Mouse (Mus musculus): Measurements from ENCODE around the gene Rps26. TPM values are rescaled to one million over a fixed set of nuclear protein-coding genes. Genes with fewer than 3 reads are reported as not detected.
"Not testable (repeated sequence)": the region's sequence is repeated elsewhere in the genome, so short reads cannot be mapped to it uniquely, and the experiment has no call there.

The Rps26 gene
- total RNA-seq, 2 experiments from 2014 or later = 455 to 537 TPM

GRCm38 (mm10) chr10:128615798-128616448 is 10.6 kb downstream of the Rps26 start:
- intact Hi-C loops (cut with DNase I; ENCODE audit: low total_unique reads); DNase-seq: not testable (repeated sequence)

GRCm38 (mm10) chr10:128614934-128615333 is 11.6 kb downstream of the Rps26 start:
- DNase-seq = no peak
- intact Hi-C loops (cut with DNase I; ENCODE audit: low total_unique reads) = loop anchor here (5.0 kb wide), 1 partner anchor 58 kb away; no protein-coding TSS in a partner anchor

- intact Hi-C loops (cut with DNase I; ENCODE audit: low total_unique reads) = loop anchor here (5.0 kb wide), 1 partner anchor 57 kb away; no protein-coding TSS in a partner anchor
- DNase-seq = not testable (repeated sequence)
These were observed 12.7 kb downstream of the Rps26 start for GRCm38 (mm10) chr10:128613820-128614219.

DNA sequence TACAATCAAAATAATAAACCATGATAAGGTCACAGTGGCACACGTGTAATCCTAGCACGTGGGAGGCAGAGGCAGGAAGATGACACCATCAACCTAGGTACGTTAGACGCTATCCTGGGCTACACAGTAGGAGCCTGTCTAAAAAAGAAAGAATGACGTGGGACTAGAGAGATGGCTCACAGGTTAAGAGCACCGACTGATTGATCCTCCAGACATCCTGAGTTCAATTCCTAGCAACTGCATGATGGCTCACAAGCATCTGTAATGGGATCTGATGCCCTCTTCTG is 13.4 kb downstream of the Rps26 start:
- DNase-seq = no peak
- intact Hi-C loops (cut with DNase I; ENCODE audit: low total_unique reads) = loop anchor here (5.0 kb wide), 1 partner anchor 56 kb away; no protein-coding TSS in a partner anchor

DNA sequence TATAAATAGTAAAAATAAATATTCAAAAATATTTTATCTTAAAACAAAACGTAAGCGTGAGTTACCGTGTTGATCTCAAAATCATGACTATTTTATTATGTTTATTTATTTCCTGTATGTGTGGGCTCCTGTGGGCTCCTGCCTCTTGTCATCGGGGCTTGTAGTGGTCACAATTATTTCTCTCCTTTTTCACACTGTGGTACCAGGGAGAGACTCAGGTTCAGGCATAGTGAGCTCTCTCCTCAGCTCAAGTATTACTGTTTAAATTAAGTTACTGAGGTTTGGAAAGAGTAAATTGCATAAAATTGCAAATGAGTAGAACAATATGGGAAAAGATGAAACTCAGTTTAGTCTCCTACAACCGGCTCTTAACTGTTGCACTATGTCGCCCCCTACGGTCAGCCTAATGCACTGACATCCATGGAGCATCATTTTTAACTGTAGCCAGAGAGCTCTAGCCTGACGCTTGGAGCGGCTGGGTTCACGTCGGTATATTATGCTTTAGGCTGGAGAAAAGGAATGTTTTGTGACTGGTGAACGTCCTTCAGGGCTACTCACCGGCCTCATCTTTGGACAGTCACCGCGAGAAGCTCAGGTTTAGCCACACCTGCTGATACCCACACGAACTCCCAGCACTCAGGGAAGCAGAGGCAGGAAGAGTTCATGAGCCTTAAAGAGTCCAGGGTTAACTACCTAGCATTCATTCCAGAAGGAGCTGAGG is 14.0 kb downstream of the Rps26 start:
- DNase-seq = peak; percentile 72
- intact Hi-C loops (cut with DNase I; ENCODE audit: low total_unique reads) = loop anchor here (5.0 kb wide), 1 partner anchor 55 kb away; no protein-coding TSS in a partner anchor

DNA sequence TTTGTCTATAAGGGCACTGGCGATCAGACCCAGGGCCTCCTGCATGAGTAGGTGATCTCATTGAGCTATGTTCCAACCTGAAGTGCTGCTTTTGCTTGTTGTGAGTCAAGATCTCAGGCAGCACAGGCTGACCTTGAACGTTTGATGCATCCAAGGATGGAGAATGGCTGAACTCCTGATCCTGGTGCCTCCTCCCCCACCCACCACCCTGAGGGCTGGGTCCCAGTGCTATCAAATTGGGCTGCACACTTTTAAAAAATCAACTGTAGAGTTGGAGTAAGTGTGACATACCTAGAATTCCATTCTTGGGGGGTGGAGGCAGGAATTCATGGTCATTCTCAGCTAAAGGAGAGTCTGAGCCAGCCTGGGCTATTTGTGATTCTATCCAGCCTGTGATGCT is 20.1 kb downstream of the Rps26 start:
- intact Hi-C loops (cut with DNase I; ENCODE audit: low total_unique reads) = no loop called here
- DNase-seq = no peak

GRCm38 (mm10) chr10:128602470-128603128 is 23.9 kb downstream of the Rps26 start:
- DNase-seq = no peak
- intact Hi-C loops (cut with DNase I; ENCODE audit: low total_unique reads) = no loop called here

DNA sequence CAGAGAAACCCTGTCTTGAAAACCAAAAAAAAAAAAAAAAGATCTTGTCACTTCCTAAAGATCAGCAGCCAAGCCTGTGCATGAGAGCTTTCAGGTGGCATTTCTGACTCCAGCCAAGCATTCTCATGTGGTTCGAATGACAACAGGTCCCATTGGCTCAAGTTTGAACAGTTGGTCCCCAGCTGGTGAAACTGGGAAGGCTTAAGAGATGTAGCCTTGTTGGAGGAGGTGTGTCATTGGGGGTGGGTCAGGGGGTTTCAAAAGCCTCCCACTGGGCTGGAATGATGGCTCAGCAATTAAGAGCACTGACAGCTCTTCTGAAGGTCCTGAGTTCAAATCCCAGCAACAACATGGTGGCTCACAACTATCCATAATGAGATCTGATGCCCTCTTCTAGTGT is 25.0 kb downstream of the Rps26 start:
- DNase-seq = no peak
- intact Hi-C loops (cut with DNase I; ENCODE audit: low total_unique reads) = no loop called here

- intact Hi-C loops (cut with DNase I; ENCODE audit: low total_unique reads) = no loop called here
- no peak for DNase-seq
These were observed 28.1 kb downstream of the Rps26 start for GRCm38 (mm10) chr10:128598476-128598875.

DNA sequence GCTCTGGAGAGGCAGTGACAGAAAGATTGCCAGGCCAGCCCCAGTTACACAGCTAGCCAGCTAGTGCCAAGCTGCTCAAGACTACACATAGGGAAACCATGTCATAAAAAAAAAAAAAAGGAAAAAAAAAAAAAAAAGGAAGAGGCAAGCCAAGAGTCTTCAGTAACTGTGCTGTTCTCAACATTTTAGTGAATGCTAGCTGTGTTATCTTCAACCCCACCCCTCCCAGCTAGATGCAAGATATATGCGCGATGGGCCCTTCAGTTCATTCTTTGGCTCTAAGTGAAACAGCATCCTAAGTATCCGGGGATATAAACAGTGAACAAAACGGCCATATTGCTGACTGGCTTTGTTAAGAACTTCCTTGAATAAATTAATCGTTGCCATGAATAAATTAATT is 33.8 kb downstream of the Rps26 start:
- intact Hi-C loops (cut with DNase I; ENCODE audit: low total_unique reads) = no loop called here
- DNase-seq = no peak

DNA sequence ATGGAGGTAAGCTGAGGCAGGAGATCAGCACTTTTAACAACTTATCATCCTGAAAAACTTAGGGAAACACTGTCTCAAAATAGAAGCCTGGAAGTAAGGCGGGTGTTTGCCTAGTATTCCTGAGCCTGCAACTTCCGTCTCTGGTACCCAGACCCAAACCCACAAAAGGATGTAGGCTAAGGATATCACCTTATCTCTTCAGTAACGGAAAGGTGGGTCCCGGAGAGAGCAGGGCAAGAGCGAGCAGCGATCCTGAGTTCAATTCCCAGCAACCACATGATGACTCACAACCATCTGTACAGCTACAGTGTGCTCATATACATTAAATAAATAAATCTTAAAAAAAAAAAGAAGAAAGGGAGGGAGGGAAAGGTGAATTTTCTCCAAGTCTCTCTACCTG is 35.1 kb downstream of the Rps26 start:
- intact Hi-C loops (cut with DNase I; ENCODE audit: low total_unique reads) = no loop called here

GRCm38 (mm10) chr10:128590193-128590690 is 36.3 kb downstream of the Rps26 start:
- DNase-seq = peak; percentile 48
- intact Hi-C loops (cut with DNase I; ENCODE audit: low total_unique reads) = no loop called here

More for the DNA sequence above, 35.1 kb downstream of the Rps26 start:
- DNase-seq = no peak

DNA sequence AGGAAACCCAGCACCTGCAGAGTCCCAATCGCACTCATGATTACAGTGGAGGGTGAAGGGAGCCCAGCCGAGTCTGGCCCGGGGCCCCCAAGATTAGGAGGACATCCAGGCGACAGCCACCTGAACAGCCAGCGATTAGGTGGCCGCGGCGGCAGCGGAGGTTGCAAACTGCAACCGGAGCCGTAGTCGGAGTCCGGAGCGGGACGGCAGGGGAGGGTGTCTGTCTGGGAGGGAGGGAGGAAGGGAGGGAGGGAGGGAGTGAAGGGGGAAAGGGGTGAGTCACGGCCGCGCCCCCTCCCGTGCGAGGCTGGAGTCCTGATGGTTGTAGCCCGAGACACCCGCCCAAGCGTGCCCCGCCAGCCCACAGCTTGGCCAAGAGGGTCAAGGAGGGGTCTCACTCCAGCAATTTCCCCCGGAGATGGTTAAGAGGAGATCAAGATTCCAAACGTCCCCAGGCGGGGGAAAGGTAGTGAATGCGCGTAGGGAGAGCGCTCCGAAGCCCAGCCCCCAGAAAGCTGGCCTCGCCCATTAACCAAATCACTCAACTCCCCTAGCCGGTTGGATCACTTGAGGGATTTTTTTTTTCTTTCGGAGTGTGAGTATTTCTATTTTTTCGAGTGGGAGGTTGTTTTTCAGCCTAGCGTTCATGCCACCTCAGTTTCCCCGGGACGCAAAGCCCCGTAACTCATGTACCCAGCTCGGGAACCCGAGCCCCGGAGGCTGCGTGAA is 36.9 kb downstream of the Rps26 start, which contains the start of gene Erbb3:
Erbb3 (minus strand) TSS at position 189 of the 729 bp plus-strand sequence.
- peak; percentile 54 for DNase-seq
- intact Hi-C loops (cut with DNase I; ENCODE audit: low total_unique reads) = no loop called here

- DNase-seq = no peak
- intact Hi-C loops (cut with DNase I; ENCODE audit: low total_unique reads) = no loop called here
These were observed 37.6 kb downstream of the Rps26 start for GRCm38 (mm10) chr10:128588775-128589463.

DNA sequence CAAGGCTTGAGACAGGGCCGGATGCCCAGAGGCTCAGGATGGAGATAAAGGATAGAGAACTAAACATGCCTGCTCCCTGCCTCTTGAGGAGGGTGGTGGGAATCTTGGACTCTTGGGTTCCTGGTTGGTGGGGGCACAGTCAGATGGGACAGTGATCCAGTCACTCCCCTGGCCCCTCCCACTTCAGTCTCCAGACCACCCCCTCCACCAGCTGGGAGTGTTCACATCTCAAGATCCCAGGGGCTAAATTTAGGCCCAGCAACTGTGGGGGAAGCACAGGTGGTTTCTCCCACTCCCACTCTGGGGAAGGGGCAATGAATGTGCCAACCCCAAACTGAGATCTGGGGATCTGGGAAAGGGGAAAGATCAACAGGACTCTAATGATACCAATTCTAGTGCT is 38.4 kb downstream of the Rps26 start:
- intact Hi-C loops (cut with DNase I; ENCODE audit: low total_unique reads) = no loop called here
- no peak for DNase-seq

GRCm38 (mm10) chr10:128587697-128588096 is 38.9 kb downstream of the Rps26 start:
- no peak for DNase-seq
- intact Hi-C loops (cut with DNase I; ENCODE audit: low total_unique reads) = no loop called here

DNA sequence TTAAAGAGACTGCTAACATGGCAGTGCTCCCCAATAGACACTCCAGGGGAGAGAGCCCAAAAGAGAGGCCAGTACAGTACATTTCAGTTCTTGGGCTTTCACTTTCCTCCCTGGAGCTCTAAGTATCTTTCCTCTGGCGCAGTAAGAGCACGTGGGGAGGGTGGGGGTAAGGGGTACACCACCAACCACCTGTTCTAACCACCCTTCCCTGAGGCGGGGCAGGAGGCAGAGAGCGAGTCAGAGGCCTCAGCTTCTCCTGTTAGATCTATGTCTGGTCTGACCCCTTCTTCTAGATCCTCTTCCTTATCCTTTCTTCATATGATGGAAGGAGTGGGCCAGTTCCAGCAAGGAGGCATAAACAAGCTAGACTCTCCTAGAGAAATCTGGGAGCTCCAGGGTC is 39.4 kb downstream of the Rps26 start:
- DNase-seq = no peak
- intact Hi-C loops (cut with DNase I; ENCODE audit: low total_unique reads) = no loop called here

- DNase-seq = no peak
- intact Hi-C loops (cut with DNase I; ENCODE audit: low total_unique reads) = no loop called here
These were observed 40.0 kb downstream of the Rps26 start for GRCm38 (mm10) chr10:128586546-128586945.

DNA sequence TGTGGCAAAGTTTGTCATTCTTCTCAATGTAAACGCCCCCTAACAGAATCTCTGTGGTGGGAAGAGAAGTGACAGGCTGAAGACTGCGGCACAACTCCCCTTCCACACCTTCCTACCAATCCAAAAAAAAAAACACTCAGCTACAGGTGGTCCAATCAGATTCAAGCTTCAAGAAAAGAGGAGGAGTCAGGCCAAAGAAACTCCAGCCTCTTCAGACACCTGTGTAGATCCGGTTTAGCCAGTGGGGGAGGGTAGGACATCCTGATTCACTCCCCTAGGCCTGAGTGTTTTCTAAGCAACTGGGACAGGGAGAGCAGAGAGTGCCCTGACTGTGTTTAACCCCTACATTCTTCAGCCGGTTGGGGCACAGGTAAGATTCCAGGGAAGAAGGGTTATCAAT is 42.2 kb downstream of the Rps26 start:
- no peak for DNase-seq
- intact Hi-C loops (cut with DNase I; ENCODE audit: low total_unique reads) = no loop called here
